Mouse (Mus musculus) kidney, adult 8-10 months (tissue): Measurements from ENCODE around the gene Elfn2.

Experiments
- DNase-seq, 2 experiments: peaks; one replicate each; pipeline ENCODE4 v3.0.0; 2022

Gene Elfn2

GRCm38 (mm10) chr15:78677708-78678107, 40.9 kb downstream of the Elfn2 start:
- DNase-seq: no peak

DNA sequence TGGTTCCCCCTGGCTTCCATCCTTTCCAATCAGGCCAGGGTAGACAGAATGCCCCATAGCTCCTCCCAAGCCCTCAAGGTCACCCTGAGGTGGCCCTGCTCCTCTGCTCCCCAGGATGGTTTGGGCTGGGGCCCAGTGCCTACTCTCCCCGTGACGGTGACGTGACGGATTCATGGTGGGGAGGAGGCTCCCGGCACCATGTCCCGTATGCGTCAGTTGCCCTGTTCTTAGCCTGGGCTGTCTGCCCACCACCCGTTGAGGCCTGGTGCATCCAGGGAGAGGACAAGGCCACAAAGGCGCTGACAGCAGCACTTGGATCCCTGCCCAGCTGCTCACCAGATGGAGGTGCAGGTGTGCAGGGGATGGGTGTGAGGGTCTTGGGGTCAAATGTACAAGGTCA, 41.6 kb downstream of the Elfn2 start:
- no peak for DNase-seq

DNA sequence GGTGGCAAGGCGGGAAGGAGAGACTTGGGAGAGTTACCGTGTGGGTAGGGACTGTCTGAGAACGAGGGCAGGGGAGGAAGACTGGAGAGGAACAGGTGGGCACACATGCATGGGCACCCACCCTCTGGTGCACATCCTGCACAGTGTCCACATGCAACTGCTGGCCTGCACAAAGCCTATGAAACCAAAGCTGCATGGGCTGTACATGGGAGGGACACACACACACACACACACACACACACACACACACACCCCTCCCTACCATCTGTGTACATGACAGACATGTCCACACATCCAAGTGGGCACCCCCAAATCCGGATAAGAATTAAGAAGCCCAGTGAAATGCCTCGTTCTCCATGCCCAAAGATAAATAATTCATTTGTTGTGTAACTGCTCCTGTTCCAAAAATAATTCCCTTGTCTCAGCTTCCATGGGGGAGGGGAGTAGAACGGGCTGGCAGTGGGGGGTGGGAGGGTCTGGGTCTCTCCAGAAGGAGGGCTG, 43.6 kb downstream of the Elfn2 start:
- no peak for DNase-seq

DNA sequence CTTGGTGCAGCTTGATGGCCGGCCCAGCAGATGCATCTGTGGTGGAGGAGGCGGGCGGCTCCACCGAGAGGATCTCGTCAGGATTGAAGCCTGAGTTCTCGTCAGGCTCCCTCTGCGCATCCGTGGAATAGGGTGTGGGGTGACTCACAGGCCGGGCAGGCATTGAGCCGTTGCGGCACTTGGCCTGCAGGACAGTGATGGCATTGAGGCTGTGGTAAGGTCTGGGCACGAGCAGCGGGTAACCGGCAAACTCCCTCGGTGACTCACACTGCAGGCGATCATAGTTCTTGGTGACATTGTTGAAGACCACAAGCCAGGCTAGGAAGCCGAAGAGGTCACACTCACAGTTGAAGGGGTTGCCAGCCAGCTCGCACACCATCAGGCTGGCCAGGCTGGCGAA, 45.1 kb downstream of the Elfn2 start:
- DNase-seq: no peak

- peak; percentile 9 to 11 for DNase-seq
Measured at GRCm38 (mm10) chr15:78670341-78670740, 48.2 kb downstream of the Elfn2 start.

GRCm38 (mm10) chr15:78669221-78669871, 49.2 kb downstream of the Elfn2 start:
- DNase-seq: no peak

DNA sequence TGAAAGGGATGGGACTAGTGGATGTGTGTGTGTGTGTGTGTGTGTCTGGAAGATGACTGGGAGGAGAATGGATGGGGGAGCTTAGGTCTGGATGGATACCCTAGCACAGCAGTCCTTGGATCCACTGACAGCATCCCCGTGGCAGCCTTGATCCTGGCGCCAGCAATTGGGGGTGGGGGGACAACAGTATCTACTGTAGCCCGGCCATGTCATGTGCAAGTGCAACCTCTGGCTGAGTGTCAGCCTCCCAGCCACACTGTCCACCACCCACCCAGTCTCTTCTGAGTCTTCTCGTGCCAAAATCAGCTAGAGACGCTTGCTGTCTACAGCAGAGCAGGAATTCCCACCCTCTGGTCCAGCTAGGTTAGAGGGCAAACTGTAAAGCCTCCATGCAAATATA, 54.3 kb downstream of the Elfn2 start:
- no peak for DNase-seq

GRCm38 (mm10) chr15:78651169-78651568, 67.4 kb downstream of the Elfn2 start:
- DNase-seq: no peak

GRCm38 (mm10) chr15:78647746-78648145, 70.8 kb downstream of the Elfn2 start:
- no peak for DNase-seq

DNA sequence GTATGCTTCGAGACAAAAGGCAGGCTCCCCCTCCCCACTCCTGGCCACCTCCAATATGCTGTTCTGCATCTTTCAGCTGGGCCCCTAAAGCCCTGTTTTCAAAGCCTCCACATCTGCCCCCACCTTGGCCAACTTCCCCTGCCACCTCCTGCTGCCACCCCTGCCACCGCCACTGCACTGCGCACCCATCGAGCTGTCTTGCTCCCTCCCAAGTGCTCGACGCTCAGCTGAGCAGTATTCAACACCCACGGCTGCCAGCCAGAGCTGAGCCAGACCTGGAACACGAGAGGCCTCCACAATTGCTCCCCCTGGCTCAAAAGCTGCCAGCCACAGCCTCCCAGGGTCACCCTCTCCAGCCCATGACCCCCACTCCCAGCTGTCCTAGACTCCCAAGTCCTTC, 74.0 kb downstream of the Elfn2 start:
- no peak for DNase-seq

DNA sequence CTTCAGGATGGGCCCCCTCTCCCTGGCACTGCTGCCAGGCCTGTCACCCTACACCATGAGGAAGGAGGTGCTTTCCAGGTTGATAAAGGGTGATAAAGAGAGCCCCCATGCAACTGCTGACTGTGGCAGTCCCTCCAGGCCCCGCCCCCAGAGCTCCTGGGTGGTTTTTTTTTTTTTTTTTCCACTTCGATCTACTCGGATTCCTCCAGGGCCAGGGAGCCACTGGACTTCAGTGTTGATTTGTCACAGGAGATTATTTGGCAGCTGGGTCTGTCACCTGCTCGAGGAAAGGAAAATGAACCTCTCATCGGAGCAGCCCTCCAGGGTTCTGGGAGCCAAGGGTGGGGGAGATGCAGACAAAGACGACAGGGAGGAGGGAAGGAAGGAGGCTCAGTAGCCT, 74.9 kb downstream of the Elfn2 start:
- no peak for DNase-seq

DNA sequence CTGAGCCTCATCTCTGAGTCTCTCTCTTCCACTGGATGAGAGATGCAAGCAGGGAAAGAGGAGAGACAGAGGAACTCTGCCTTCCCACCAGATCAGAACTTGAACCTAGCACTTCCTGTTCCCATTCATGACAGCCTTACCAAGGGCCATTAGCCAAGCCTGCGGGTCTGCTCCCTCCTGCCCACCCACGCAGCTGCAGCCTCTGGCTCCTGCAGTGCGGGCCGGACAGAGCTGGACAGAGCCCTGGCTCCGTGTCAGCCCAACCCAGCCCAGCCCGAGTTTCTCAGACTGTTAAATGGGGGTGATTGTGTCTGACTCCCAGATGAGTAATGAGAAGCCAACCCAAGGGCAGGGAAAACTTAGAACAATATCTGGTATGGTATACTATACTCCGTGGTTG, 83.3 kb downstream of the Elfn2 start:
- DNase-seq: no peak

- DNase-seq: no peak
Measured at GRCm38 (mm10) chr15:78634095-78634737, 84.4 kb downstream of the Elfn2 start.

GRCm38 (mm10) chr15:78633413-78633812, 85.2 kb downstream of the Elfn2 start:
- DNase-seq: no peak

DNA sequence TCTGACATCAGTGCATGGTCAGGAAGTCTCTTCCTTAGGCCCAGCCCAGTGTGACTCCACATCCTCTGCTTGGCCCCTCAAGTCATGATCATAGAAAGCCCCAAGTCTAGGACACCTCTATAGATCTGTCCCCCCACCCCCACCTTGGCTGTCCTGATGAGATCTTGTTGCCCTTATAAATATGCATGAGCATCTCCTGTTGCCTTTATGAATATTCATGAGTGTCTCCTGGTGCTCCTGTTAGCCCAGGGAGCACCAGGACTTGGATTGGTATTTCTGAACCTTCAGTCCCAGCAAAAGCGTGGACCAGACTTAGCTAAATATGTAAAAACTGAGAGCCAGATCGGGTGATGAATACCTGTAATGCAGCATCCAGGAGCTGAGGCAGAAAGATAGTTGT, 86.2 kb downstream of the Elfn2 start:
- DNase-seq: no peak

- no peak for DNase-seq
Measured at GRCm38 (mm10) chr15:78626285-78626684, 92.3 kb downstream of the Elfn2 start.

GRCm38 (mm10) chr15:78624961-78625360, 93.6 kb downstream of the Elfn2 start:
- peak in 1 of 2 experiments; percentile 17 for DNase-seq

- peak; percentile 84 to 88 for DNase-seq
Measured at GRCm38 (mm10) chr15:78624431-78624950, 94.1 kb downstream of the Elfn2 start.

GRCm38 (mm10) chr15:78623426-78623825, 95.1 kb downstream of the Elfn2 start:
- DNase-seq: peak; percentile 33 to 75
